Mouse (Mus musculus) cerebellum, postnatal 25 days (tissue): Measurements from ENCODE around the gene Abhd12b.

ENCODE experiments used
- DNase-seq, 2 experiments: peaks; one replicate each; pipeline ENCODE4 v3.0.0; 2021; ENCODE audit warnings: mixed read lengths in 2 of 2

Gene Abhd12b

GRCm38 (mm10) chr12:70140542-70140941, 13.4 kb upstream of the Abhd12b start:
- DNase-seq, result no peak

GRCm38 (mm10) chr12:70140993-70141576, 12.9 kb upstream of the Abhd12b start:
- DNase-seq, result no peak

- peak in 1 of 2 experiments; percentile 26 for DNase-seq
These were observed 9.8 kb upstream of the Abhd12b start for GRCm38 (mm10) chr12:70144106-70144587.

- DNase-seq, result peak; percentile 58 to 71
These were observed 9.1 kb upstream of the Abhd12b start for GRCm38 (mm10) chr12:70144637-70145448.

GRCm38 (mm10) chr12:70145586-70145985, 8.4 kb upstream of the Abhd12b start:
- DNase-seq, result no peak

- no peak for DNase-seq
These were observed 5.8 kb upstream of the Abhd12b start for GRCm38 (mm10) chr12:70147986-70148630.

GRCm38 (mm10) chr12:70148631-70149265, 5.2 kb upstream of the Abhd12b start:
- peak in 1 of 2 experiments; percentile 36 for DNase-seq

- no peak for DNase-seq
These were observed 2.3 kb downstream of the Abhd12b start for GRCm38 (mm10) chr12:70156222-70156621.

- DNase-seq, result no peak
These were observed 3.5 kb downstream of the Abhd12b start for GRCm38 (mm10) chr12:70157292-70158066.

- DNase-seq, result no peak
These were observed 7.1 kb downstream of the Abhd12b start for GRCm38 (mm10) chr12:70161057-70161456.

- no peak for DNase-seq
These were observed 10.8 kb downstream of the Abhd12b start for GRCm38 (mm10) chr12:70164741-70165140.

GRCm38 (mm10) chr12:70167950-70168349, 14.0 kb downstream of the Abhd12b start:
- DNase-seq, result no peak

GRCm38 (mm10) chr12:70169969-70170368, 16.0 kb downstream of the Abhd12b start:
- no peak for DNase-seq

- DNase-seq, result peak in 1 of 2 experiments; percentile 14
These were observed 29.6 kb downstream of the Abhd12b start for GRCm38 (mm10) chr12:70183507-70183906.

GRCm38 (mm10) chr12:70184173-70184783, 30.3 kb downstream of the Abhd12b start:
- peak; percentile 34 to 50 for DNase-seq

GRCm38 (mm10) chr12:70192267-70192727, 38.4 kb downstream of the Abhd12b start:
- DNase-seq, result peak; percentile 27 to 39

GRCm38 (mm10) chr12:70195426-70195825, 41.5 kb downstream of the Abhd12b start:
- no peak for DNase-seq

- no peak for DNase-seq
These were observed 42.4 kb downstream of the Abhd12b start for GRCm38 (mm10) chr12:70196341-70196740.

- DNase-seq, result no peak
These were observed 48.1 kb downstream of the Abhd12b start for GRCm38 (mm10) chr12:70201926-70202529.

- no peak for DNase-seq
These were observed 50.5 kb downstream of the Abhd12b start for GRCm38 (mm10) chr12:70204433-70204832.

GRCm38 (mm10) chr12:70208214-70208613, 54.3 kb downstream of the Abhd12b start:
- DNase-seq, result no peak
